Comparison of ENCODE assay signal across 8 mouse cellular contexts in the genomic region with DNA sequence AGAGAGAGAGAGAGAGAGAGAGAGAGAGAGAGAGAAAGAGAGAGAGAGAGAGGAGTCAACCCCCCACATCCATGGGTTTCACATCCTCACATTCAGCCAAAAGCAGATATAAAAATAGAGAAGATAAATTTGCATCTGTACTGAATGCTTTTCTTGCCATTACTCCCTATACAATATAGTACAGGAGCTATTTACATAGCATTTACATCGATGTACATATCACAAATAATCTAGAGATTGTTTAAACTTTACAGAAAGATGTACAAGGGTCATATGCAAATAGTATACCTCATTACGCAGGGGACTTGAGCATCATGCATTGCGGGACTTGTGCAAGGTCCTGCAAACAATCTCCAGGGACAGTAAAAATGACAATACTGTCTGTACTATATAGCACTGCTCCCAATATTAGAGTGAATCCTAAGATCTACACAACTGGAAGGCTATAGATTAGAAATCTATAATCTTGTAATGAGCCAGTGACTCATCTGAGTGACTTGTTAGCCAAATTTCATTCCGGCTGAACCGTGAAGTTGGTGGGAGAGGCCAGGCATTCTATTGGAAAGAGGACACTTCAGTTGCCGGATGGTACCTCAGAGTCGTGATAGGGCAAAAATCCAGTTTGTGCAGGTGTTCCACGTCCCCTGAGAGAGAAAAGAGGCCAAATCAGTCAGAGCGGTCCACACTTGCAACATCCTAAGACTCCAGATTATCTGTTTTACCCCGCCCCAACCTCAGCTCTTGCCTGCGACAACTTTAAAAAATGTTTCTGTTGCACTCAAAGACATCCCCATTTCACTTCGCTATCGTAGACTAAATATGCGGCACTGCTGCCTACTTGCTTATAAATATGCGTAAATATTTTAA. TPM values are rescaled to one million over a fixed set of nuclear protein-coding genes. Genes with fewer than 3 reads are reported as not detected.
DNase-seq lines count a peak whose midpoint lies in the region; ATAC-seq and TF ChIP-seq lines count a peak whose summit lies in the region.

No protein-coding gene starts in this region.

- DNase-seq in layer of hippocampus, adult 2 months (ENCODE audit: low spot score in 2 of 2): no peak
- DNase-seq in layer of hippocampus, postnatal 14 days (ENCODE audit: low spot score in 2 of 2): no peak
- no peak for DNase-seq in hindbrain, embryonic 11.5 days (ENCODE audit: low spot score)
- no peak for DNase-seq in layer of hippocampus, adult 11-12 months (ENCODE audit: low spot score)
- no peak for DNase-seq in ovary, postnatal 36 days (ENCODE audit: low spot score)
- DNase-seq in testis, postnatal 10 days (ENCODE audit: low spot score): no peak

- peak overlapping the region; percentile 81 for H3K9ac ChIP-seq in hindbrain, embryonic 11.5 days (ENCODE audit: low read depth, low read length)

- no peaks in the 10 kb centered on the region for H3K27me3 ChIP-seq in hindbrain, embryonic 11.5 days (ENCODE audit: control insufficient read depth, insufficient read depth, low read length)

- TF ChIP-seq CTCF in layer of hippocampus, adult 2 months (conservative IDR thresholded peaks at IDR 0.05): no peak

- ATAC-seq in hindbrain, embryonic 11.5 days (ENCODE audit: low FRiP score): no peak
- peak; percentile 16; the same call in 1 of the 2 replicates for ATAC-seq in megakaryocyte progenitor cell, adult 5-6 weeks (replicated peaks; ENCODE audit: poor library complexity)

- H3K36me3 ChIP-seq in hindbrain, embryonic 11.5 days (ENCODE audit: control insufficient read depth, insufficient read depth, low read length): no peaks in the 10 kb centered on the region

- H3K4me3 ChIP-seq in layer of hippocampus, adult 2 months: peak overlapping the region; percentile 85
- peak overlapping the region; percentile 82 for H3K4me3 ChIP-seq in brown adipose tissue, adult 24 weeks (ENCODE audit: insufficient read depth, low read depth, low read length)
- H3K4me3 ChIP-seq in hindbrain, embryonic 11.5 days (ENCODE audit: low read depth, low read length): peak overlapping the region; percentile 43

- H3K27ac ChIP-seq in layer of hippocampus, adult 2 months: peak overlapping the region; percentile 100; the same call in 1 of the 2 replicates
- H3K27ac ChIP-seq in brown adipose tissue, adult 24 weeks (replicated peaks; ENCODE audit: low read depth, low read length): no peak overlapping the region
- no peak overlapping the region for H3K27ac ChIP-seq in hindbrain, embryonic 11.5 days (ENCODE audit: low read depth, low read length)

- no peaks in the 10 kb centered on the region for H3K4me1 ChIP-seq in brown adipose tissue, adult 24 weeks (ENCODE audit: control insufficient read depth, insufficient read depth, insufficient read length, low read length)
- no peaks in the 10 kb centered on the region; the same call in 1 of the 2 replicates for H3K4me1 ChIP-seq in hindbrain, embryonic 11.5 days (replicated peaks; ENCODE audit: control insufficient read depth, insufficient read depth, low read length)

- 53% methylated on average over 15 of the region's 15 CpGs for WGBS in hindbrain, embryonic 11.5 days

- H3K4me2 ChIP-seq in hindbrain, embryonic 11.5 days (replicated peaks; ENCODE audit: low read depth, low read length): peak overlapping the region; percentile 51

- H3K9me3 ChIP-seq in hindbrain, embryonic 11.5 days (ENCODE audit: control insufficient read depth, low read length): no peaks in the 10 kb centered on the region

RNA-seq across cellular contexts. Expression of gene Gpr19, which starts 1.6 kb away (rescaled TPM):
- total RNA-seq in layer of hippocampus, adult 2 months (2021): 10 to 100 TPM; 22.0 to 27.4 TPM
- total RNA-seq in layer of hippocampus, postnatal 14 days (2021): 10 to 100 TPM; 24.1 to 24.7 TPM
- polyA plus RNA-seq in brown adipose tissue, adult 24 weeks (2012; ENCODE audit: insufficient read depth, insufficient read length, missing spikeins): 3.5 and 4.8 TPM in 2 replicates
- 27.7 and 29.4 TPM in 2 replicates for polyA plus RNA-seq in hindbrain, embryonic 11.5 days (2014; fragmentation: Nextera tagmentation; extraction: Ambion mirVana)
- total RNA-seq in megakaryocyte progenitor cell, adult 5-6 weeks (2015): 7.7 and 12.8 TPM in 2 replicates
- total RNA-seq in megakaryocyte progenitor cell, adult 5-6 weeks (2017): 7.2 and 7.6 TPM in 2 replicates

RNA-seq across cellular contexts. Expression of gene Cdkn1b, which starts 23.4 kb away (rescaled TPM):
- 10 to 100 TPM; 47.2 to 48.0 TPM for total RNA-seq in layer of hippocampus, adult 2 months (2021)
- total RNA-seq in layer of hippocampus, postnatal 14 days (2021): 10 to 100 TPM; 55.5 to 57.1 TPM
- 17.1 and 20.7 TPM in 2 replicates for polyA plus RNA-seq in brown adipose tissue, adult 24 weeks (2012; ENCODE audit: insufficient read depth, insufficient read length, missing spikeins)
- polyA plus RNA-seq in hindbrain, embryonic 11.5 days (2014; fragmentation: Nextera tagmentation; extraction: Ambion mirVana): 23.9 and 24.1 TPM in 2 replicates
- 20.1 and 21.1 TPM in 2 replicates for total RNA-seq in megakaryocyte progenitor cell, adult 5-6 weeks (2015)
- 36.8 and 39.1 TPM in 2 replicates for total RNA-seq in megakaryocyte progenitor cell, adult 5-6 weeks (2017)
